Mouse (Mus musculus) kidney, embryonic 15.5 days (tissue): Measurements from ENCODE around the gene Tmem178. TPM values are rescaled to one million over a fixed set of nuclear protein-coding genes. Genes with fewer than 3 reads are reported as not detected.

Source experiments
- ATAC-seq: fragments of 200-750 bp; cut with Nextera tagmentation; replicated peaks from 2 replicates; pipeline ENCODE4 v1.8.0; 2017; ENCODE audit warnings: moderate TSS enrichment; ENCODE audit not compliant: low FRiP score
- H3K27ac ChIP-seq: fragments of 300-500 bp; sonication (generic); 2 replicates; pipeline ENCODE4 v1.5.1; 2015; ENCODE audit warnings: mild to moderate bottlenecking, inconsistent platforms
- H3K27me3 ChIP-seq: fragments of 300-500 bp; sonication (generic); 2 replicates; pipeline ENCODE4 v1.6.1; 2015; ENCODE audit warnings: inconsistent platforms
- H3K36me3 ChIP-seq: fragments of 300-500 bp; sonication (generic); 2 replicates; pipeline ENCODE4 v1.6.1; 2015; ENCODE audit warnings: inconsistent platforms
- H3K4me1 ChIP-seq: fragments of 300-500 bp; sonication (generic); 2 replicates; pipeline ENCODE4 v1.6.1; 2015; ENCODE audit warnings: inconsistent platforms
- H3K4me2 ChIP-seq: fragments of 300-500 bp; sonication (generic); 2 replicates; pipeline ENCODE4 v1.6.1; 2015; ENCODE audit warnings: moderate library complexity, mild to moderate bottlenecking, inconsistent platforms
- H3K4me3 ChIP-seq: fragments of 300-500 bp; sonication (generic); replicated peaks from 2 replicates; pipeline ENCODE4 v1.5.1; 2015; ENCODE audit warnings: mild to moderate bottlenecking, inconsistent platforms
- H3K9ac ChIP-seq: fragments of 300-500 bp; sonication (generic); 2 replicates; pipeline ENCODE4 v1.6.1; 2015; ENCODE audit warnings: mild to moderate bottlenecking, inconsistent platforms
- H3K9me3 ChIP-seq: fragments of 300-500 bp; sonication (generic); replicated peaks from 2 replicates; pipeline ENCODE4 v1.6.1; 2016; ENCODE audit warnings: inconsistent platforms
- WGBS: fragments of 180-500 bp; shearing (Covaris S2); methylation state at CpG from one replicate; pipeline ENCODE4 v1.1.7; 2015; ENCODE audit warnings: mixed read lengths; 5-methylcytosine and 5-hydroxymethylcytosine counted together
- polyA plus RNA-seq: library from polyadenylated mRNA; unstranded; fragments of >200 nt; fragmentation: Nextera tagmentation; extraction: Ambion mirVana; gene quantifications from 2 replicates; pipeline ENCODE4 v1.2.1, GENCODE M21; 2015

Gene Tmem178
- polyA plus RNA-seq, result 14.4 and 15.8 TPM in 2 replicates

GRCm38 (mm10) chr17:80944530-80945198, at the start of gene Tmem178:
Gene Tmem178, plus strand, starts transcription at chr17:80944632.
- under 1% methylated on average over 51 of the region's 84 CpGs for WGBS
- H3K9ac ChIP-seq, result peak within 1 kb of the TSS; percentile 63
- ATAC-seq, result peak; percentile 83

GRCm38 (mm10) chr17:80896481-80896880, 48.0 kb upstream of the Tmem178 start:
- no peak for ATAC-seq
- Histone ChIP-seq H3K4me3 (no peak overlapping the region), H3K9me3 (no peaks in the 10 kb centered on the region), H3K27ac (no peak overlapping the region), H3K27me3 (no peaks in the 10 kb centered on the region), H3K36me3 (no peaks in the 10 kb centered on the region), H3K9ac (no peak overlapping the region), H3K4me1 (peaks cover 23% of the 10 kb centered on the region), H3K4me2 (no peak overlapping the region)
- WGBS, result 66% methylated on average over 2 of the region's 2 CpGs

More at GRCm38 (mm10) chr17:80944530-80945198, at the start of gene Tmem178:
- H3K4me3 ChIP-seq, result peak within 1 kb of the TSS; percentile 71
- H3K36me3 ChIP-seq, result no peaks in the 10 kb centered on the region
- H3K4me2 ChIP-seq, result peak within 1 kb of the TSS; percentile 92
- no peaks in the 10 kb centered on the region for H3K9me3 ChIP-seq
- H3K27ac ChIP-seq, result peak within 1 kb of the TSS; percentile 42; the same call in 1 of the 2 replicates
- peaks cover 55% of the 10 kb centered on the region for H3K27me3 ChIP-seq
- H3K4me1 ChIP-seq, result peaks cover 8% of the 10 kb centered on the region

GRCm38 (mm10) chr17:80897709-80898440, 46.6 kb upstream of the Tmem178 start:
- Histone ChIP-seq H3K27me3 (no peaks in the 10 kb centered on the region), H3K4me1 (peaks cover 23% of the 10 kb centered on the region), H3K9ac (no peak overlapping the region), H3K4me2 (no peak overlapping the region), H3K27ac (no peak overlapping the region), H3K9me3 (no peaks in the 10 kb centered on the region), H3K36me3 (no peaks in the 10 kb centered on the region), H3K4me3 (no peak overlapping the region)
- 81% methylated on average over 9 of the region's 9 CpGs for WGBS
- no peak for ATAC-seq

GRCm38 (mm10) chr17:80899513-80900199, 44.8 kb upstream of the Tmem178 start:
- Histone ChIP-seq H3K27ac (peak overlapping the region; percentile 55), H3K9me3 (no peaks in the 10 kb centered on the region), H3K27me3 (no peaks in the 10 kb centered on the region), H3K4me3 (no peak overlapping the region), H3K36me3 (no peaks in the 10 kb centered on the region), H3K4me2 (peak overlapping the region; percentile 24; the same call in 1 of the 2 replicates), H3K4me1 (peaks cover 33% of the 10 kb centered on the region), H3K9ac (no peak overlapping the region)
- WGBS, result 37% methylated on average over 9 of the region's 9 CpGs
- peak; percentile 51 for ATAC-seq

GRCm38 (mm10) chr17:80900200-80900520, 44.3 kb upstream of the Tmem178 start:
- no peaks in the 10 kb centered on the region for H3K36me3 ChIP-seq
- no peaks in the 10 kb centered on the region for H3K27me3 ChIP-seq
- WGBS, result 71% methylated on average over 2 of the region's 2 CpGs
- no peak overlapping the region for H3K9ac ChIP-seq
- peak overlapping the region; percentile 24; the same call in 1 of the 2 replicates for H3K4me2 ChIP-seq
- H3K27ac ChIP-seq, result peak overlapping the region; percentile 55; the same call in 1 of the 2 replicates
- no peak overlapping the region for H3K4me3 ChIP-seq
- H3K4me1 ChIP-seq, result peaks cover 38% of the 10 kb centered on the region
- ATAC-seq, result no peak
- no peaks in the 10 kb centered on the region for H3K9me3 ChIP-seq

- H3K4me3 ChIP-seq, result no peak overlapping the region
- peaks cover 42% of the 10 kb centered on the region for H3K4me1 ChIP-seq
- no peaks in the 10 kb centered on the region for H3K9me3 ChIP-seq
- WGBS, result 47% methylated on average over 6 of the region's 6 CpGs
- no peak overlapping the region for H3K4me2 ChIP-seq
- no peak overlapping the region for H3K9ac ChIP-seq
- H3K27ac ChIP-seq, result no peak overlapping the region
- no peaks in the 10 kb centered on the region for H3K36me3 ChIP-seq
- H3K27me3 ChIP-seq, result no peaks in the 10 kb centered on the region
- no peak for ATAC-seq
Observed at GRCm38 (mm10) chr17:80901885-80902284, 42.5 kb upstream of the Tmem178 start.

GRCm38 (mm10) chr17:80903121-80903875, 41.1 kb upstream of the Tmem178 start:
- H3K36me3 ChIP-seq, result no peaks in the 10 kb centered on the region
- H3K4me3 ChIP-seq, result no peak overlapping the region
- no peak overlapping the region for H3K4me2 ChIP-seq
- no peak overlapping the region for H3K9ac ChIP-seq
- no peaks in the 10 kb centered on the region for H3K27me3 ChIP-seq
- no peak for ATAC-seq
- H3K4me1 ChIP-seq, result peaks cover 39% of the 10 kb centered on the region
- H3K9me3 ChIP-seq, result no peaks in the 10 kb centered on the region
- H3K27ac ChIP-seq, result 0 out of 2 replicates have a peak overlapping the region, but pooled peaks have one; percentile 66
- 82% methylated on average over 11 of the region's 11 CpGs for WGBS

GRCm38 (mm10) chr17:80904061-80904460, 40.4 kb upstream of the Tmem178 start:
- no peak overlapping the region for H3K4me2 ChIP-seq
- peak; percentile 86 for ATAC-seq
- 47% methylated on average over 5 of the region's 5 CpGs for WGBS

GRCm38 (mm10) chr17:80915666-80916065, 28.8 kb upstream of the Tmem178 start:
- no peak for ATAC-seq
- 91% methylated on average over 2 of the region's 2 CpGs for WGBS
- H3K9ac ChIP-seq, result no peak overlapping the region

More at GRCm38 (mm10) chr17:80904061-80904460, 40.4 kb upstream of the Tmem178 start:
- Histone ChIP-seq H3K4me3 (no peak overlapping the region), H3K9ac (no peak overlapping the region), H3K27me3 (no peaks in the 10 kb centered on the region), H3K9me3 (no peaks in the 10 kb centered on the region), H3K4me1 (peaks cover 31% of the 10 kb centered on the region), H3K27ac (peak overlapping the region; percentile 66; the same call in 1 of the 2 replicates), H3K36me3 (no peaks in the 10 kb centered on the region)

GRCm38 (mm10) chr17:80919261-80919660, 25.2 kb upstream of the Tmem178 start:
- Histone ChIP-seq H3K27me3 (no peaks in the 10 kb centered on the region), H3K4me2 (no peak overlapping the region), H3K9ac (no peak overlapping the region), H3K4me3 (no peak overlapping the region), H3K4me1 (0 out of 2 replicates have a peak, but pooled peaks cover 4% of the 10 kb centered on the region), H3K27ac (no peak overlapping the region), H3K9me3 (no peaks in the 10 kb centered on the region), H3K36me3 (no peaks in the 10 kb centered on the region)
- no peak for ATAC-seq

More at GRCm38 (mm10) chr17:80915666-80916065, 28.8 kb upstream of the Tmem178 start:
- Histone ChIP-seq H3K27me3 (no peaks in the 10 kb centered on the region), H3K27ac (no peak overlapping the region), H3K4me3 (no peak overlapping the region), H3K4me2 (no peak overlapping the region), H3K36me3 (no peaks in the 10 kb centered on the region), H3K9me3 (no peaks in the 10 kb centered on the region), H3K4me1 (no peaks in the 10 kb centered on the region)

- ATAC-seq, result no peak
- no peak overlapping the region for H3K4me2 ChIP-seq
- no peaks in the 10 kb centered on the region for H3K36me3 ChIP-seq
- no peak overlapping the region for H3K9ac ChIP-seq
- no peaks in the 10 kb centered on the region for H3K27me3 ChIP-seq
- WGBS, result 82% methylated on average over 10 of the region's 10 CpGs
- H3K27ac ChIP-seq, result no peak overlapping the region
- no peaks in the 10 kb centered on the region for H3K9me3 ChIP-seq
- H3K4me1 ChIP-seq, result 0 out of 2 replicates have a peak, but pooled peaks cover 7% of the 10 kb centered on the region
- no peak overlapping the region for H3K4me3 ChIP-seq
Observed at GRCm38 (mm10) chr17:80921286-80922134, 22.9 kb upstream of the Tmem178 start.
